Mouse (Mus musculus) midbrain, postnatal 0 days (tissue): ENCODE measurements around the gene Immp1l. TPM values are rescaled to one million over a fixed set of nuclear protein-coding genes. Genes with fewer than 3 reads are reported as not detected.

Experiments
- ATAC-seq: fragments of 200-750 bp; cut with Nextera tagmentation; 2 replicates; pipeline ENCODE4 v1.8.0; 2017; ENCODE audit warnings: moderate number of reproducible peaks, mild to moderate bottlenecking, moderate TSS enrichment, moderate library complexity; ENCODE audit not compliant: low FRiP score
- DNase-seq: peaks from one replicate; pipeline ENCODE4 v3.0.0-alpha.2; 2015; ENCODE audit warnings: low spot score
- H3K27ac ChIP-seq: fragments of 300-500 bp; sonication (generic); 2 replicates; pipeline ENCODE4 v1.5.1; 2014; ENCODE audit warnings: low read depth, mild to moderate bottlenecking, low read length, mixed read lengths
- H3K27me3 ChIP-seq: fragments of 300-500 bp; sonication (generic); 2 replicates; pipeline ENCODE4 v1.6.1; 2014; ENCODE audit warnings: low read length, control low read depth, mixed read lengths; ENCODE audit not compliant: insufficient read depth
- H3K36me3 ChIP-seq: fragments of 300-500 bp; sonication (generic); 2 replicates; pipeline ENCODE4 v1.6.1; 2014; ENCODE audit warnings: low read length, control low read depth, mixed read lengths; ENCODE audit not compliant: insufficient read depth
- H3K4me1 ChIP-seq: fragments of 300-500 bp; sonication (generic); 2 replicates; pipeline ENCODE4 v1.6.1; 2014; ENCODE audit warnings: mild to moderate bottlenecking, control low read depth, antibody characterized with exemption, low read length, mixed read lengths; ENCODE audit not compliant: insufficient read depth
- H3K4me2 ChIP-seq: fragments of 300-500 bp; sonication (generic); 2 replicates; pipeline ENCODE4 v1.6.1; 2014; ENCODE audit warnings: low read depth, mild to moderate bottlenecking, low read length, mixed read lengths; ENCODE audit not compliant: poor library complexity, severe bottlenecking
- H3K4me3 ChIP-seq: fragments of 300-500 bp; sonication (generic); 2 replicates; pipeline ENCODE4 v1.5.1; 2014; ENCODE audit warnings: low read depth, mild to moderate bottlenecking, low read length, moderate library complexity
- H3K9ac ChIP-seq: fragments of 300-500 bp; sonication (generic); replicated peaks from 2 replicates; pipeline ENCODE4 v1.6.1; 2014; ENCODE audit warnings: mild to moderate bottlenecking, low read length, moderate library complexity, mixed read lengths; ENCODE audit not compliant: poor library complexity, severe bottlenecking
- H3K9me3 ChIP-seq: fragments of 300-500 bp; sonication (generic); 2 replicates; pipeline ENCODE4 v1.6.1; 2016; ENCODE audit warnings: low read length, control low read depth
- CTCF ChIP-seq: IDR thresholded peaks from 2 replicates; pipeline ENCODE4 v1.5.1; 2016; ENCODE audit warnings: antibody characterized with exemption, mild to moderate bottlenecking
- WGBS: fragments of 180-500 bp; shearing (Covaris S2); extraction: QIAGEN DNeasy Blood & Tissue Kit; methylation state at CpG from one replicate; pipeline ENCODE4 v1.1.7; 2014; 5-methylcytosine and 5-hydroxymethylcytosine counted together
- polyA plus RNA-seq: library from polyadenylated mRNA; unstranded; fragments of >200 nt; fragmentation: Nextera tagmentation; extraction: Ambion mirVana; gene quantifications from 2 replicates; pipeline ENCODE4 v1.2.1, GENCODE M21; 2015
- total RNA-seq: library from RNA; depleted of rRNA; stranded (reverse); fragments of >200 nt; gene quantifications from 2 replicates; pipeline ENCODE4 v1.2.3, GENCODE M21; 2014

The Immp1l gene
- total and polyA plus RNA-seq, 2 experiments from 2014 or later, result 34.1 to 84.5 TPM

DNA sequence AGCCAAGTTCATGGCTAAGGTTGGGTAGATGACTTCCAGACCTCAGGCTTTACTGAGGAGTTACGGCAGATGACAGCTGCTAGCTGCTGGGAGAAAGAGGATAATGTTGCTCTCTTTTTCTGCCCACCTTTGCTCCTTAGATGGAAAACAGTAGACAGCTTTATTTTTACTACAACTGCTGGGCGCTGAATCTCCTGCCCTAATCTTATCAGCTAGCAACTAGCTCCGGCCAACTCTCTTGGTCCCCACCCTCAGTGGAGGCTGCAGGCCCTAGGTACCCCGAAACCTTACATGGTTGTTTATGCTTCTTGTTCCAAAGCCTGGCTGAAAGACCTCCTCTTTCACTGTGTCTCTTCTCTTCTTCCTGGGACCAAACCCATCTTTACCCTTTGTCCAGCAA, 49.4 kb downstream of the Immp1l start:
- no peak for DNase-seq
- H3K4me2 ChIP-seq, result no peak overlapping the region
- WGBS, result 88% methylated on average over 4 of the region's 4 CpGs
- no peak for ATAC-seq
- no peak overlapping the region for H3K9ac ChIP-seq
- no peak overlapping the region for H3K27ac ChIP-seq
- H3K27me3 ChIP-seq, result no peaks in the 10 kb centered on the region
- H3K9me3 ChIP-seq, result no peaks in the 10 kb centered on the region
- no peak overlapping the region for H3K4me3 ChIP-seq
- H3K4me1 ChIP-seq, result no peaks in the 10 kb centered on the region
- TF ChIP-seq CTCF, result no peak
- no peaks in the 10 kb centered on the region for H3K36me3 ChIP-seq

DNA sequence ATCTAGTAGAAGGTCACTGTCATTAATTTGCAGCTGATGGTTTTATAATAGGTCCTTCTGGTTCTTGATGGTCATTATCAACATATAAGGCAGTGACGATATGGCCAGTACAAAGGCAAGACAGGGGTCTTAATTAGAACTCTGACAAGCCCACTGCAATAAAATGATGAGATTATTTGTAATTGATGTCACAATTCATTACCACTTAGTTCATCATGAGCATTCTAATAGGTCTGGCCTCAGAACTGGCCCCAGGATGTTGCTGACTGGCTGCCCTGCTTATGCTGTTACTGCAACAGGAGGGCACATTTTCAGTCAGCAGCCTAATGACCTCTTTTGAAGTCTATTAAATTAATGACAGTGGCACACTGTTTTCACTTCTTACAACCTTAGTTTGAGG, 59.0 kb downstream of the Immp1l start:
- Histone ChIP-seq H3K27me3 (no peaks in the 10 kb centered on the region), H3K4me1 (no peaks in the 10 kb centered on the region), H3K9me3 (no peaks in the 10 kb centered on the region), H3K4me3 (no peak overlapping the region), H3K9ac (no peak overlapping the region), H3K36me3 (peaks cover 5% of the 10 kb centered on the region; the same call in 1 of the 2 replicates), H3K4me2 (no peak overlapping the region), H3K27ac (no peak overlapping the region)
- TF ChIP-seq CTCF, result no peak
- no peak for DNase-seq
- no peak for ATAC-seq
- WGBS, result 81% methylated on average over 1 of the region's 1 CpGs

DNA sequence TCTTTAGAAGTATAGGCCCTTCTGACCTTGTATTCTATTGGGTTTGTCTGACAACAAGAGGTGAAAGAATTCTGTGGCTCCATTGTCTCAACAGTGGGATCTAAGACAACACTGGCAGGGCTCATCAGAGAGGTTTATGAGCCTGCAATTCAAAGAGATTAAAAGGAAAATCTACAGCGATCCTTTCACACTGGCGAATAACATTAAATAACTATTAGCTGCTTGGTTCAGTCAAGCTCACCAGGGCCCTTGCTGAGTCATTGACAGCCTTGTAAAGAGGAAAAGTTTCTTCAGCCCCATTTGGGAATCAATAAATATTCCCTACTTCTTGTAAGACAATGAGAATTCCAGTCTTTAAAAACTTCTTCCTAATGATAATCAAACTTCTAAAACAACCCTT, 69.5 kb downstream of the Immp1l start:
- TF ChIP-seq CTCF, result no peak
- no peaks in the 10 kb centered on the region for H3K4me1 ChIP-seq
- no peak overlapping the region for H3K9ac ChIP-seq
- no peaks in the 10 kb centered on the region for H3K27me3 ChIP-seq
- no peak overlapping the region for H3K27ac ChIP-seq
- 0 out of 2 replicates have a peak, but pooled peaks cover 3% of the 10 kb centered on the region for H3K36me3 ChIP-seq
- DNase-seq (no peak), ATAC-seq (no peak)
- WGBS, result 15% methylated on average over 2 of the region's 2 CpGs
- no peaks in the 10 kb centered on the region for H3K9me3 ChIP-seq
- no peak overlapping the region for H3K4me2 ChIP-seq
- H3K4me3 ChIP-seq, result no peak overlapping the region

DNA sequence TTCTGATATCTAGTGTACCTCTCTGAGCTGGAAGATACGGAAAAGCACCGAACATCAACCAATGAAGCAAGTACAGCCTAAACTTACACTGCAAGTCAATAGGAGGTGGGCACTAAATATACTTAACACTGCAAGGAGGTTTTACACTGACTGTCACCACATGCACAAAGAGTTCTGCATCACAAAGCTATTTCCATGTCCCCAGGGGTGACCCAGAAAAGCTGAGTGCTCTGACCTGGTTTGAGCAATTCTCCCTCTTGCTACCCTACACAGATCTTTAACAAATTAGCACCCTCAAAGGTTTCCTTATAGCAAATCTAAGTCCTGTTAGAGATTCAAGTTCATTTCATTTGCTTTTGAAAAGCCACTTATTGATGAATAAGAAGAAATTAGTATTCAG, 73.6 kb downstream of the Immp1l start:
- no peak for ATAC-seq
- no peak for TF ChIP-seq CTCF
- no peak overlapping the region for H3K4me3 ChIP-seq
- WGBS, result 99% methylated on average over 2 of the region's 2 CpGs
- H3K36me3 ChIP-seq, result no peaks in the 10 kb centered on the region
- H3K27me3 ChIP-seq, result no peaks in the 10 kb centered on the region
- no peak overlapping the region for H3K27ac ChIP-seq
- no peak overlapping the region for H3K4me2 ChIP-seq
- no peak for DNase-seq
- H3K9ac ChIP-seq, result no peak overlapping the region
- H3K4me1 ChIP-seq, result no peaks in the 10 kb centered on the region
- no peaks in the 10 kb centered on the region for H3K9me3 ChIP-seq

DNA sequence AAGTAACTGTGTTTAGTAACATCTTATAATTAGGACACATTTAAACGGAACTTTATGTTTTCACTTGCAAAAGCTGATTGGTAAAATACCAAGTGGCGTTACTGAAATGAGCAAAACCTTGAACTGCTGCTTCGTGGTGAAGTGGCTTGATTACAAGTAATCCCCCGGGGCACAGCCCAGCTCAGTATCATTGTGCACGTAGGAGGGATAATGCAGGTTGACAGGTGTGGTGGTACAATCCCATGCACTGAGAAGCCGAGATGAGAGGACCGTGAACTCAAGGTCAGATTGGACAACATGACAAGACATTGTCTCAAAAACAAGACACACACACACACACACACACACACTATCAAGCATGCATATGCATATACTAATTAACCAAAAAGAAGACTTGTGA, 80.8 kb downstream of the Immp1l start:
- WGBS, result 58% methylated on average over 7 of the region's 7 CpGs
- Histone ChIP-seq H3K4me2 (no peak overlapping the region), H3K9me3 (0 out of 2 replicates have a peak, but pooled peaks cover 3% of the 10 kb centered on the region), H3K27ac (no peak overlapping the region), H3K27me3 (no peaks in the 10 kb centered on the region), H3K36me3 (no peaks in the 10 kb centered on the region), H3K9ac (no peak overlapping the region), H3K4me1 (no peaks in the 10 kb centered on the region), H3K4me3 (no peak overlapping the region)
- no peak for TF ChIP-seq CTCF
- ATAC-seq (no peak), DNase-seq (no peak)

DNA sequence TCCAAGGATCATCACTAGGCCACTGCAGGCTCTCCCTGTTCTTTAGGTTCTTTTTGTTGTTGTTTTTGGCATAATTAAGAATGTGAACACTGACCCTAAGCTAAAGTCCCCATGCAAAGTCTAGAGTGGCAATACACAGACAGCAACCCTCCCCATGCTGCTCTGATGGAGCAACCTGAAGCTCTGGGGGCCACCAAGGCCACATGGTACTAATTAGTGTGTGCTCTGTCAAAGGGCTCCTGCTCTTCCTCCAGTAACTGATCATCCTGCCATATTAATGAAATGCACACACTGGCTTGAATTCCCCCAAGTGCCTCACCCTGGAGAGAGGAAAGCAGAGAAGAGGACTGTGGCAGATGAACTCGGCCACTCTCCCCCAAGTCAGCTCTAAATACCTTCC, 82.7 kb downstream of the Immp1l start:
- H3K27ac ChIP-seq, result no peak overlapping the region
- no peaks in the 10 kb centered on the region for H3K4me1 ChIP-seq
- no peak for DNase-seq
- TF ChIP-seq CTCF, result no peak
- no peaks in the 10 kb centered on the region for H3K36me3 ChIP-seq
- no peak overlapping the region for H3K4me3 ChIP-seq
- 0 out of 2 replicates have a peak, but pooled peaks cover 3% of the 10 kb centered on the region for H3K9me3 ChIP-seq
- WGBS, result 57% methylated on average over 1 of the region's 1 CpGs
- no peak overlapping the region for H3K4me2 ChIP-seq
- H3K9ac ChIP-seq, result no peak overlapping the region
- H3K27me3 ChIP-seq, result no peaks in the 10 kb centered on the region
- no peak for ATAC-seq
